Mouse (Mus musculus): Measurements from ENCODE around the gene Gm9513.

GRCm38 (mm10) chr9:36495824-36496223 lies 20.4 kb downstream of the Gm9513 start:
- TF ChIP-seq POLR2A (IDR thresholded peaks at IDR 0.05; ENCODE audit: control insufficient read depth, extremely low read depth, insufficient read depth, low read length, poor library complexity): no peak
- TF ChIP-seq CTCF (IDR thresholded peaks at IDR 0.05; ENCODE audit: borderline replicate concordance, control insufficient read depth, extremely low read depth, insufficient read depth, low read length, poor library complexity): no peak

Measured in thymus, adult 2 months (tissue).